Mouse (Mus musculus) T-helper 2 cell (primary cell): ENCODE results near the gene Arnt2.

ENCODE experiments used
- in situ Hi-C: fragments of 300-600 bp; cut with MboI, MseI; formaldehyde crosslinking; loops from one replicate; pipeline ENCODE4 v1.15.1; 2025; ENCODE audit warnings: high pct_unique_total_duplicates

The Arnt2 gene

DNA sequence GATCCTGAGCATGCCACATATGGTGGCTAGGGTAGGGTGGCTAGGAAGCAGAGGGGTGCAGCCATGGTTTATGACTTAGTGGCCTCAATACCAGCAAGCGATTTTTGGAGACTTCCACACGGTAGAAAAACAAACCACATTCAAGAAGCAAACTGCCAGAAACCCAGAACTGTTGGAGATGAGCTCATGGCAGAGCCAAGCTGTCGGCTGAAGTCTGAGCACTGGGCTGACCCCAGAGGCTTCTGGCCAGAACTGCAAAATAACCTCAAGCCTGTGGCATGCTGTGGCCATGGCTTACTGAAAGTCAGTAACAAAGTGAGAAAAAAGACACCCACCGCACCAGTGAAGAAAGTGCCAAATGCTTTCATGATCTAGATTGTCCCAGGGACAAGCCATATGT lies 110.4 kb downstream of the Arnt2 start:
- in situ Hi-C loops: no loop called here

DNA sequence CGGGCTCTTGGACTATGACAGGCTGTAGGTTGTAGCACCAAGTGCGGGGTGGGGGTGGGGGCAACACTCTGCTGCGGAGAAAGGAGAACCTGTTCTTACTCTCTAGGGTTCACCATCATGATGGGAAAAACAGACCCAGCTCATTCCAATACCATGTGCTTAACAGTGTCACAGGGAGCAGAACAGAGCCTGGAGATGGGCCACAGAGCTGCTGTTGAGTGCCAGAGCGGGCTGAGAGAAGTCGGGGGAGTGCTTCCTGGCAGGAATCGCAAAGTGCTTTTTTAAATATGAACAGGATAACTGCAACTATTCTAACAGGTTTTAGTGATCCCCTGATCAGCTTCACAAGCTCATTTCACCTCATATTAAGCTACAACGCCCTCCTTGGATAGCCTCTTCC lies 116.9 kb downstream of the Arnt2 start:
- in situ Hi-C loops: no loop called here

DNA sequence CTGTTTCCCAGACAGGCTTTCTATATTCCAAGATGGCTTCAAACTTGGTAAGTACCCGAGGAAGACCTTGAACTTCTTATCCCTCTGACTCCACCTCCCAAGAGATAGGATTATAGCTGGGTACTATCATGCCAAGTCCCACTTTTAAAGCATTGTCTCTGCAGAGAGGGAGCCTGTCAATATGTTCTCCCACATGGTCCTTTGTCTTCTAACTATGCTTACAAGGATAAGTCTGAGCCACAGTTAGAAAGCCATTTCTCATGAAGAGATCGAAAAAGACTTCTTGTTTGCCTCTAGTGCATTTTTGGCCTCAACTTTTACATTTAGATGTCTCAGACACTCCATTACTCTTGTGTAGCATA lies 122.8 kb downstream of the Arnt2 start:
- in situ Hi-C loops: no loop called here

DNA sequence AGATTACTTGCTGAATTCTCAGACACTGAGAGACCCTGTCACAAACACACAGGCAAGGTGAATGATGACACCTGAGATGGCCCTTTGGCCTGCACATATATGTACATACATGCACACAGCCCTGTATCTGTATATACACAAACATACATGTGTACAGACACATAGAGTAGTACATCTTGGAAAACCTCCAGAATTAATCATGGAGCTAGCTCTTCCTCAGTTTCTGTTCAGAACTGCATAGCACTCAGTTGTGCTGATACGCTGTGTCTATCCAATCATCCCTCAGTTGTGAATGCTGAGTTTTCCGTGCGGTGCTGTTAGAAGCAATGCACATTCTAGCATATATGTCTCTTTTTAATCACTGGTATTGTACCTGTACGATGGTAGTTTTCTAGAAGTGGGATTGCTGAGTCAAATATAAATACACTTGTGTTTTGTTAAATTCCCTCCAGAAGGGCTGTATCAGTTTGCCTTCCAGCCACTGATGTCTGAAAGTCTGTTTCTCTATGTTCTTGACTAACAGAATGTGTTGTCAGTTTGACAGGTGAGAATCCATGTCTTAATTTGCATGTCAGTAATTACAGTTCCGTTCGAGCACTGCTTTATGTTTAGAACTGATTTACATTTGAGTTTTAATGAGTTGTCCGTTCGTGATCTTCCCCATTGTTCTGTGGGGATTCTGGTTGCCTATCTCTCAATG lies 123.3 kb downstream of the Arnt2 start:
- in situ Hi-C loops: no loop called here

DNA sequence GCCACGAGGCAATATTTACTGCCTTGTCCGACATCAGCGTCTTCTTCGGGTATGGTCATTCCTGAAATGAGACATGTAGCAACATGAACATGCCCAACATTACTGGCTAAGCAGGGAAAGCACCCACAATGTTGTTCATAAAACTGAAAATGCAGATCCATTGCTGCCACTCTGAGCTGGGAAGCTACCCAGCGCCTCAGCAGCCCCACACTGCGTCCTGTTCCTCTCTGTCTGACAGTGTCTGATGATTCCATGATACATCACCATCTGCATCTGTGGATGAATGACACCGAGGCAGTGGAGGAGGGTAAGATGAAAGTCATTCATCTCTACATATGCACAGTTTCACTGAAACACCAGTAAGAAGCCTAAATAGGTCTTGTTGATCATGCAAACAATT lies 124.2 kb downstream of the Arnt2 start:
- in situ Hi-C loops: no loop called here

DNA sequence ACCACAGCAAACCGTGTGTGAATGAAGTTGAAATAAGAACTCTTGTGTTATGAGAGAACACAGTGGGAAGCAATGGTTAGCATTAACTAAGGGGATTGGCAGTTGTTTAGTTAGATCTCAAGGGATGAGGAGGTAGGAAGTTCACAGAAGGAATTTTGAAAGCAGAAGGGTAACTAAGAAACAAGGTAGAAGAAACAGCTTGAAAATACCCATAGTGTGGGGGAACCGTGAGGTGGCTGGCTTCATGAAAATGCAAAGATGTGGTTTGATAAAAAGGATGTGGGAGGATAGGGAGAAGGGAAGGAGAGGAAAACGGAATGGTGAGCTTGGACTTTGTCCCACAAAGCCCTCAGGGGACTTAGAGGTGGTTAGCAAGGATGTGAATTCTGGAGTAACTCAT lies 125.0 kb downstream of the Arnt2 start:
- in situ Hi-C loops: no loop called here

DNA sequence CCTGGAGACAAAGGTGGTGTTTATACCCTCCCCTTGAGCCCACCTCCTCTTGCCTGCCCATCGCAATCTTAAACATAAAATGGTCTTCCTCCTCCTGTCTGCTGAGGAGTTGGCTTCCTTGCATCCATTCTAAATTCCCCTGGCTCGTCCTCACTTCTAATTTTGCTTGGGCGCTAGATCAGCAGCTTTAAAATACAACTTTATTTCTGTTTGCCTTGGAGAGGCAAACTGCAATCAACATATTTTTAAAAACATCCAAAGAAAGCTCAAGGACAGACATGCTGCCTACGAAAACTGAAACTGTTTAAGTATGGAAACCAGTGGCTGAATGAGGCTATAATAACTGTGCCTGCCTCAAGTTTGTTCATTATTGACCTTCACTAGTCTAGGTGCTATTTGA lies 127.7 kb downstream of the Arnt2 start:
- in situ Hi-C loops: no loop called here

DNA sequence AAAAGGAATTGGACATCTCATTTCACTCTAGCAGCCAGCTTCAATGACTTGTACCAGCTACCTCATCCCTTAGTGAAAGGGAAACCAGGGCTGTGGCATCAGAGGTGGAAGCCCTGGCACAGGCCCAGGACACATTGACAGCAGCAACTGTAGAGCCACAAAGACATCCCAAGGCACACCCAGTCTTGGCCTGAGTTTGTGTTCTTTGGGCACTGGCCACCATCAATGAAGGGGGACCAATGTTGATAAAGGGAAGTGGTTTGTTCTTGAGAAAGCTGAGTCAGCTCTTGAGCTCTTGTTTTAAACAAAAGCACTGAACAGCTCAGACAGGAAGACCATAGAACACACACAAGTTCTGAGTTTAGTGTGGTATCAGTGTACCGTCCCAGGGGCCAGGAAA lies 130.7 kb downstream of the Arnt2 start:
- in situ Hi-C loops: loop anchor here (10.0 kb wide), 1 partner anchor 364 kb away; no protein-coding TSS in a partner anchor

DNA sequence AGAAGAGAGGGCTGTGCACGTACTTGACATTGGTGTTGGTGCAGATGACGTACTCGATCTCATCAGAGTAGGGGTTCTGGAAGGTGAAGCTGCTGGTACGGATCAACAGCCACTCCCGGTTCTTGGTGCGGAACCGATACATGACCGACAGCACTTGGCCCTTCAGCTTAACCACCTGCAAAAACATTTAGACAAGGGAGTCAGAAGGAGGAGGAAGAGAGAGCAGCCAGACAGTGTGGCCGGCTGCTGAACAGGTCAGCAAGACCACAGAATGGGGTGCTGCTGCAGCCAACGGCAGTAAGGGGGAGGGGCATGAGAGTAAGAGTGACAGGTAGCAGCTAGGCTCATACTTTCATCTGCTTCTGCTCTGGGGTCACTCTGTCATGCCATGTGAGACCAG lies 134.7 kb downstream of the Arnt2 start:
- in situ Hi-C loops: loop anchor here (10.0 kb wide), 1 partner anchor 361 kb away; no protein-coding TSS in a partner anchor

DNA sequence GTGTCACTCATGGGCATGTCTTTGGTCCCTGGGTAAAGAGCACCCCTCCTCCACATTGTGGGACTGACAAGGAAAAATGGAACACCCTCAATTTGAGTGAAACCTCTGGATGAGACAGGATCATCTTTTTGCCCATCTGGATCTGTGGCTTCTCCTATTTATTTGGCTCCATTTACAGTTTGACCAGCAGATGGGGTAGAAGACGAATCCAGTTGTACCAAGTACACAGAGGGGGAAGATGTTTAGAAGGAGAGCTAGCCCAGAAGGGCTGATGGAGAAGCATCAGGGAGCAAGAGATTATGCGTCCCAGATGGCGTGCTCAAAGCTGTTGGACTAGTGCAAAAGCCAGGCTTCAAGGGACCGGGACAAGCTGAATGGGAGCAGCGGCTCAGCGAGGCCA lies 136.0 kb downstream of the Arnt2 start:
- in situ Hi-C loops: loop anchor here (5.0 to 10.0 kb wide), 2 partner anchors 187 to 359 kb away; partner anchors contain the start of gene Cemip

DNA sequence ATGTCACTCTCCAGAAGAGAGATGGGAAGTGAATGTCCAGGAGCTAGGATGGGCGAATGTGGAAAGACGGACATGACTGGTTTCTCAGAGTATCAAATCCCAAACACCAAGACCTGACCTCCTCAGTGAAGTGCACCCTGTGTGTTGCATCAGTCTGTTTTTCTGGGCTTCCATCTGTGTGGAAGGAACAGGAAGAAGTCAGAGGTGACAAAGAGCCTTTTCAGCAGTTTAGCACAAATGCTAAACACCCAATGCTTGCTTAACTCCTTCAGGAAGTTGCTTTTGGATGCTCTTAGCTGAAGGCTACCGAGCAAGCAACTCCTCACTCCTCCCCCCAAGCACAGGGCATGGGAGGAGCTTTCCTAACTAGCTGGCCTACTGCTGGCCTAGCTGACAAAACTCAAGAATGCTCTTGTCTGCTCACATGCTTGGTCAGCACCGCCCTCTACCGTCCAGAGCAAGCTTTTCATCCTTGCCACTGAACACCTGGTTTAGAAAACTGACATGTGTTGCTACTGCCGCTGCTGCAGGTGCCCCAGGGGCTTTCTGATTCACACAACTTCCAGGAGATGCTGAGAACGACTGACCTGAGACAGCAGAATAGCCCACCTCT lies 137.7 kb downstream of the Arnt2 start:
- in situ Hi-C loops: loop anchor here (5.0 to 10.0 kb wide), 2 partner anchors 185 to 358 kb away; partner anchors contain the start of gene Cemip

DNA sequence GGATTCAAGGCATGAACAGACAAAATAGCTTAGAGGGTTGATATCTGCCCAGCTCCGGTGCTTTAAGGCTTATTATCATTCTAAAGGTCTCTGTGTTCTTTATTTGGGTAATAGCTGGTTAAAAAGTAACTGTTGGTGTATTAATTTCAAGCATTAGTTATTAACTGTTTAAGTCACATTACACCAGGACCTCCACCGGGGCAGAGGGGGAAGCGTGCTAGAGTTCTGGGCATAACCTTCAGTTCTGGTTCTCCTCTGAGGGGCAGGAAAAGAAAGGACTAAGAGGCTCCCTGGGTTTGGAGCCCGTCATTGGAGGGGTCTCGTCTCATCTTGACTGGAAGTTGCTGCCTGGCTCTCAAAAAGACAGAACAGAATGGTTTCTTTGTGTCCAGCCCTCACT lies 138.5 kb downstream of the Arnt2 start:
- in situ Hi-C loops: loop anchor here (5.0 to 10.0 kb wide), 2 partner anchors 184 to 357 kb away; partner anchors contain the start of gene Cemip

DNA sequence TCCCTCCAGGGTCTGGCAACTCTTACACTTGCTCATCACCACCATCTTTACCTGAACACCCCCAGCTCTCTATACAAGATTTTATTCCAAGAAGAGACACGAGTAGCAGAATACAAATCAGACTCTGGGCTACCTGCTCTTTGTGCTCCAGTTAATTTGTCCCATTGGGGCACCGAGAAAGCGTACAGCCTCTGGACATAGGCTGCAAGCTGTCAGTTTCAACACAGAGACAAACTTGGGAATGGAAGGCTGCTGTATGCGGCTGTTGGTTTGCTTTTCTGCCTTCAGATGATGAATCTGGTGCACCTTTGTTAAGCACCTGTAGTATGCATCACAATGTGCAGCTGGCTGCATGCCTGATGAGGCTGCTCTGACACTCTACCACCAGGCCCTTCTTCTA lies 146.5 kb downstream of the Arnt2 start:
- in situ Hi-C loops: no loop called here

DNA sequence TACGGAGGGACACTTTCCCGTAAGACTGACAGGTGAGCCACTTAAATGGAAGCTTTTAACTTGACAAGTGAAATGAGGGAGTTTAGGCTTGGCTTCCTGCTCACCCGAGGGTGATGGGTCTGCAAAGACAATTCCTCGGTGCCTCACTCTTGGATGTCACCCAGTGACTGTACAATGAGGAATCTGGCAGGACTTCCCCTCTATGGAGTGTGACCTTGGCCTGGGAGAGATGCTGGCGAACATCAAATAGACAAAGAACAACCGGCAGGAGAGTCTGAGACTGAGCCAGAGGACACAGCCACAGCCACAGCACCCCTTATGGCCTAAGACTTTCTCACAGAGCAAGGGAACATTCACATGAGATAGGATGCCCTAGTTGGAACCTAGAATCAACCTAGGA lies 148.6 kb downstream of the Arnt2 start:
- in situ Hi-C loops: no loop called here

DNA sequence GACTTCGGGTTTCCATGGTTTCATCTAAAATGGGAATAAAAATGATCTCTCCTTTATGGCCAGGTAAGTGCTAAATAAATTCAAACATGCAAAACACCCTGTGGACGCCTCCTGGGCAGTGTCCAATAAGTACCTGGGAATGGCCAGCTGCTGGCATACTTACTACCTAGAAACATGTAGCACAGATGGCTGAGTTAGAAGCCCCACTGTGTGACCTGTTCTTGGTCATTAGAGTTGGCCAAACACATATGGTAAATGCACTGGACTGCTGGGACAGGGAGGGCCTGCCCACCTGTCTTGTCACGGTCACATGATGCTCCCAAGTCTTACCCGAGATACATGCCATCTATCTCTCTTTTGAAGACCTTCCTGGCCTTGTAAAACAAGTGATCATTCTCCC lies 149.6 kb downstream of the Arnt2 start:
- in situ Hi-C loops: no loop called here

DNA sequence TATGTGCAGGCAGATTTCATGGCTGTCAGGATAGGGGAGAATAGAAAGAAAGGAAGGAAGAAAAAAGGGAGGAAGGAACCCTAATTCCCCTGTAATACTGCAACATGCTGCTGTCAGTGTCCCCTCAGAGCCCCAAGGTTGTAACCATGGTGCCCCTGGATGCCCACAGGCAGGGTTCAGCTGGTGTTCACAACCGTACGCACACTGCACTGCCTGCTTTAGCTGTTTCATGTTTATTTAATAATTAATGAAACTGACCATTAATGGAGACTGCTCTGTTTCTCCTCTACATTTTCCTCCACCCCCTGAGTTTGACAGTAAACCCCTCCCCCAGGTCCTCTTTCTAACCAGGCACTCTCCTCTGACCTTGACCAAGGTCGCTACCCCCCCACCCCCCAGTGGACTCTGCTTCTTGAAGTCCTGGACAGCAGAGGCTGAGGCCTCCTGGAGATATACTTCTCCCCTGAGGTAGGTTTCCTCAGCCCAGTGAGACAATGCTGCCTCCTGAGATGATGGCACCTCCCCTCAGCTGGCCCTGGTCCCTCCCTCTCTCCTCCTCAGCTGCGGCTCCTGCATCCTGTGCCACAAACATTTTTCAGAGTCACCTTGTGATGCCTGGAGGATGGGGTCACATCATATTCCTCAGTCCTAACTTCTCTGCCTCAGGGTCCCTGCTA lies 150.5 kb downstream of the Arnt2 start:
- in situ Hi-C loops: loop anchor here (10.0 kb wide), 1 partner anchor 1915 kb away; no protein-coding TSS in a partner anchor

DNA sequence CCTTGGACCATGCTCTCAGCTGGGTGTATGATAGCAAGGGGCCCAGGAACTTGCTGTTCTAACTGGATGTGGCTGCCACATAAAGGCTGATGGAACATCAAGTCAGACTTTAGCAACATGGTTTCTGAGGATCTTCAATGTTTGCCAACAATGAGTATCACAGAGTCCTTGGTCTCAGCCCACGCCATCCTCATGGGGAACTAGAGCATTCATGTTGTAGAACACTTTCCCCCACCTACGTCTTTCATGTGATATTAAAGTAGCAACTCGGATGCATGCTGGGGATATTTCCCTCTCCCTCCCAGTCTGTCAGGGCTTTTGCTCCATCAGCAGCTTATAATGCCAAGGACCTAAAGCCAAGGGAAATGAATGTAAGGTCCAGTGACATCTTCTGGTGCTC lies 153.3 kb downstream of the Arnt2 start:
- in situ Hi-C loops: loop anchor here (10.0 kb wide), 1 partner anchor 1912 kb away; no protein-coding TSS in a partner anchor

DNA sequence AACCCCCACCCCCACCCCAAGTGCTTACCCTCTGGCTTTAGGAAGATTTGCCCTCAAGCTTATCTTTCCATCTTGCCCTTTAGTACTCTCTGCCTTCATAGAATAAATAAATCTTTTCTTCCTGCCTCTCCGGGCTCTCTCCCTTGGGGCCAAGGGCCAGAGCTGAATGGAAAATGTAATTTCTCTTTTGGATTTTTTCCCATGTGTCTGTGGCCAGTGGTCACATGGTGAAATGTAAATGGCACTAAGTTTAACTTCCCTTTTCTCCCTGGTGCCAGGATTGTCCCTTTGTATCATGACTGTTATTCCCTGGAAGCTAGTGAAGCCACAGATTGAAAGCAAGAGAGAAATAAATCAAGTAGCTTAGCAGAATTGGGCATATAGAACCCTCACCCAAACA lies 153.7 kb downstream of the Arnt2 start:
- in situ Hi-C loops: loop anchor here (10.0 kb wide), 1 partner anchor 1911 kb away; no protein-coding TSS in a partner anchor

DNA sequence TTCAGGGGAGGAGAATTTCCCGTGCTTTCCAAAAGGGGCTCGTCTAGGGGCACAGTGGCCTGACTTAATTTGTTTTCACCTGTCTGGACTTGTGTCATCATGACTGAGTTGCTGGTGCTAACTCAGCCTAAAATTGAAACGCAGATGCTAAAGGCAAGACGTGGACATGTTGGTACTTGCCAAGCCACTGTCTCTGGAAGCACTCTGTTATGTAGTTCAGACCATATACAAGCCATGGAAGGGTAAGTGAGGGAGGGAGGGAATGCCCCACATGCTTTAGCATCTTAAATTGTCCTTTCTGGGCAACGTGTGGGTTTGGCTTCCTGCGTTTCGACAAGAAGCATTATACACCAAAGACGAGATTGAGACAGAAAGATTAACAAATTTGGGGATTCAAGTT lies 155.1 kb downstream of the Arnt2 start:
- in situ Hi-C loops: loop anchor here (10.0 kb wide), 1 partner anchor 1910 kb away; no protein-coding TSS in a partner anchor

DNA sequence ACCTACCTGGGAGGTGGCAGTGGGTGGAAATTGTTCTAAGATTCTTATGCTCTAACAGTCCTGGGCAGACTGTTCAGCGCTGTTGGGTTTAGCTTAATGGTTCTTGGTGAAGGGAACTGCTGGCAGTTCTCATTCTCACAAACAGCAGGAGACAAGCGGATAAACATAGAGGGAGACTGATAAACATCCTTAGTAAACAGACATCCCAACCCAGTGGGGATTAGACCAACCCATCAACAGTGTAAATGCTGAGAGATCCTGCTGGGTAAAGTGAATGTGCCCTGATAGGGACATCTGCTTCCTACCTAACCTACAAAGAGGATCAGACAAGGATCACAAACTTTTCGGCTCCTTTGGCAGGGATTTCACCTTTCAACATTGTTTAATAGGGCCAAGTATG lies 155.7 kb downstream of the Arnt2 start:
- in situ Hi-C loops: loop anchor here (10.0 kb wide), 1 partner anchor 1910 kb away; no protein-coding TSS in a partner anchor

DNA sequence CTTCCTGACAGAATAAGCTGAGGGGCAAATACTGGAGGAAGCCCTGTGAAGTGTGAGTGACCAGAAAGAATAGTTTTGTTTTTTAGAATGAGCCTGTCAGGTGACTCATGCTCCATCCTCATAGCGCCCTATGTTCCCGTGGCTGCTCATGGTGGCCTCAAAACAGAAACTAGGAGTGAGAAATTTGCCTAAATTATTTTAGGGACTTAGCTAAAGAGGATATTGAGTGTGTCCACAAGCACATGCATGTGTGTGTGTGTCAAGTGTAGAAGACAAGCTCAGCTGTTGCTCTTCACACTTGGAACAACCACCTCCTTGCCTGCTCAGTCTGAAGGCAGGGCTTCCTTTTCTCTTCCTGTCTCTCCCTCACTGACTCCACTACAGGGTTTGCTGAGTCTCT lies 158.3 kb downstream of the Arnt2 start:
- in situ Hi-C loops: loop anchor here (10.0 kb wide), 1 partner anchor 1907 kb away; no protein-coding TSS in a partner anchor

DNA sequence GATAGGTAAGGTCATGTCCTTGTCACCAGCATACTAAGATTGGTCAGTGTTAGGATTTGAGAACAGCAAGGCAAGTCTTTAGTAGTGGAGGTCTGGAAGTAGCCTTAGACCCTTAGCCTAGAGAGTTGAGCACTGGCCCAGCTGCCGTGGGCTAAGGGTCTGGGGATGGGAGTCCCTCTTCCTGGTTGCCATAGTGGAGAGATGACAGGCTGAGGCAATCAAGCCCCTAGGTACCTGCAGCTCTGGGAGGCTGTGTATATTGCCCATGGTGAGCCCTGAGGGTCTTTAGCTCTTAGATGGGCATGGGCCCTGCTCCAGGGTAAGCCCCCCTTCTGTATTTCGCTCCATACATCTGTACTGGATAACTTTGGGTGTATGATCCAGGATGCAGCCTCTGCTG lies 159.2 kb downstream of the Arnt2 start:
- in situ Hi-C loops: loop anchor here (10.0 kb wide), 1 partner anchor 1906 kb away; no protein-coding TSS in a partner anchor
